Mouse (Mus musculus) olfactory bulb, adult 2 months (tissue): Measurements from ENCODE around the gene Vps54.

Source experiments
- CTCF ChIP-seq: fragments of 200-500 bp; IDR thresholded peaks from 2 replicates; pipeline ENCODE4 v1.5.1; 2012; ENCODE audit warnings: low read depth, mild to moderate bottlenecking, low read length, moderate library complexity; ENCODE audit not compliant: insufficient read depth
- POLR2A ChIP-seq: fragments of 200-500 bp; IDR thresholded peaks from 2 replicates; pipeline ENCODE4 v1.6.1; 2012; ENCODE audit warnings: mild to moderate bottlenecking, low read depth, low read length, moderate library complexity; ENCODE audit not compliant: insufficient read depth

- TF ChIP-seq POLR2A (no peak), CTCF (no peak)
Measured at GRCm38 (mm10) chr11:21250366-21250765, 11.3 kb downstream of the Vps54 start.
